Mouse (Mus musculus): Measurements from ENCODE around the gene Mast3. TPM values are rescaled to one million over a fixed set of nuclear protein-coding genes. Genes with fewer than 3 reads are reported as not detected.
"Not testable (repeated sequence)": the region's sequence is repeated elsewhere in the genome, so short reads cannot be mapped to it uniquely, and the experiment has no call there.

Mast3 gene
- polyA plus RNA-seq, 1 experiment from 2014 or later: 13.5 TPM

DNA sequence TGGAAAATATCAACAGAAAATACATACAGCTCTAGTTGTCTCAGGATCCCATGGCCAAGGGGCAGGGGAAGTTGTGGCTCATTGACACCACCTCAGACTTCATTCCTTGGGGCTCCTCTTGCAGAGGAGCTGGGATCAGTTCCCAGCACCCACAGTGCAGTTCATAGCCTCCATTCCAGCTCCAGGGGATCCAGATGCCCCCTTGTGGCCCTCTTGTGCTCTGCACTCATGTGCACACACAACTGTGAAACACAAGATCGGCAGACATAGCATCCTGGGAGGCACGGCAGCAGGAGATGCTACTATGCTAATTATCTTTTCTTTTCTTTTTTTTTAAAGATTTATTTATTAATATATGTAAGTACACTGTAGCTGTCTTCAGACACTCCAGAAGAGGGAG is 22.2 kb upstream of the Mast3 start:
- DNase-seq (ENCODE audit: low spot score) (no peak), ATAC-seq (ENCODE audit: low read depth) (no peak)
- Histone ChIP-seq H3K9me3 (ENCODE audit: control insufficient read depth, low read length) (peaks cover 5% of the 10 kb centered on the region; the same call in 1 of the 2 replicates), H3K4me3 (ENCODE audit: low read depth, low read length) (no peak overlapping the region), H3K36me3 (ENCODE audit: control insufficient read depth, insufficient read depth, low read length) (no peaks in the 10 kb centered on the region), H3K27ac (replicated peaks; ENCODE audit: low read depth, low read length) (no peak overlapping the region), H3K4me2 (ENCODE audit: low read depth, low read length) (no peak overlapping the region), H3K27me3 (replicated peaks; ENCODE audit: control insufficient read depth, insufficient read depth, low read length) (no peaks in the 10 kb centered on the region), H3K9ac (ENCODE audit: low read depth, low read length) (no peak overlapping the region), H3K4me1 (ENCODE audit: control insufficient read depth, insufficient read depth, low read length) (no peaks in the 10 kb centered on the region)
- WGBS: 98% methylated on average over 2 of the region's 2 CpGs

DNA sequence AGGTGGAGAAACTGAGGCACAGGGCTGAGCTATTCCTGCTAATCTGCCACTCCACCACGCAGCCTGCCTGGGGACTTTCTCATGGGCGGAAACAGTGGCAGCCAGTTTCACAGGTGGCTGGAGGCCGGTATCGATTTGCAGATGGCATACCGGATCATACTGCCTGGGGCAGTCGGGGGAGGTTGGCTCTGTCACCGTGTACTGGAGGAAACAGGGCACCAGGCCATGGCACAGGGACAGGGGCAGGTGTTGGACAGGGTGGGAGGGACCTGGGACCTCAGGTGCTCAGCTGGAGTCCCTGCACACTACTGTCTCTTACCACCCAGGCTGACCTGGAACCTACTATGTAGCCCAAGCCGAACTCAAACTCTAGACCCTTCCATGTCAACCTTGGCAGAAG is 21.0 kb upstream of the Mast3 start:
- peaks cover 5% of the 10 kb centered on the region; the same call in 1 of the 2 replicates for H3K9me3 ChIP-seq (ENCODE audit: control insufficient read depth, low read length)
- H3K36me3 ChIP-seq (ENCODE audit: control insufficient read depth, insufficient read depth, low read length): no peaks in the 10 kb centered on the region
- WGBS: 78% methylated on average over 8 of the region's 8 CpGs
- no peaks in the 10 kb centered on the region for H3K27me3 ChIP-seq (replicated peaks; ENCODE audit: control insufficient read depth, insufficient read depth, low read length)
- H3K27ac ChIP-seq (replicated peaks; ENCODE audit: low read depth, low read length): no peak overlapping the region
- no peak overlapping the region for H3K4me3 ChIP-seq (ENCODE audit: low read depth, low read length)
- ATAC-seq (ENCODE audit: low read depth) (no peak), DNase-seq (ENCODE audit: low spot score) (no peak)
- no peak overlapping the region for H3K9ac ChIP-seq (ENCODE audit: low read depth, low read length)
- H3K4me2 ChIP-seq (ENCODE audit: low read depth, low read length): no peak overlapping the region
- H3K4me1 ChIP-seq (ENCODE audit: control insufficient read depth, insufficient read depth, low read length): no peaks in the 10 kb centered on the region

DNA sequence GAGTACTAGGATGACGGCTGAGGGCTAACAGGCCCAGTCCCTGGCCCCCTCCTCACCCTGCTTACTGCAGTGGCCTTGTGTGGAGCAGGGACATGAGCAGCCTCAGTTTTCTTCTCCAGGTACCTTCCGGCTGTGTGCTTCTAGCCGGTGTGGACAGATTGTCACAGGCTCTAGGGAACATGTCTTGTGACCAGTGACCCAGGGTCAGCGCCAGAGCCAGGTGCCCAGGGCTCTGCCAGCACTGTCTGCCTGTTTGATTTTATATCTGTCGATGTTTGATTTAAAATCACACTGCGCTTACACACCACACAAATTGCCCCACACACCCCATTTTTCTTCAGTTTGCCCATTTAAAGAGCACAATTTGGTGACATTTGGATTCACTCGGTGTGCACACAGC is 18.9 kb upstream of the Mast3 start:
- H3K4me1 ChIP-seq (ENCODE audit: control insufficient read depth, insufficient read depth, low read length): no peaks in the 10 kb centered on the region
- H3K9ac ChIP-seq (ENCODE audit: low read depth, low read length): no peak overlapping the region
- no peak overlapping the region for H3K4me2 ChIP-seq (ENCODE audit: low read depth, low read length)
- ATAC-seq (ENCODE audit: low read depth): no peak
- 79% methylated on average over 7 of the region's 7 CpGs for WGBS
- no peak for DNase-seq (ENCODE audit: low spot score)
- H3K36me3 ChIP-seq (ENCODE audit: control insufficient read depth, insufficient read depth, low read length): no peaks in the 10 kb centered on the region
- H3K9me3 ChIP-seq (ENCODE audit: control insufficient read depth, low read length): peaks cover 15% of the 10 kb centered on the region; the same call in 1 of the 2 replicates
- H3K4me3 ChIP-seq (ENCODE audit: low read depth, low read length): no peak overlapping the region
- no peaks in the 10 kb centered on the region for H3K27me3 ChIP-seq (replicated peaks; ENCODE audit: control insufficient read depth, insufficient read depth, low read length)
- H3K27ac ChIP-seq (replicated peaks; ENCODE audit: low read depth, low read length): no peak overlapping the region

DNA sequence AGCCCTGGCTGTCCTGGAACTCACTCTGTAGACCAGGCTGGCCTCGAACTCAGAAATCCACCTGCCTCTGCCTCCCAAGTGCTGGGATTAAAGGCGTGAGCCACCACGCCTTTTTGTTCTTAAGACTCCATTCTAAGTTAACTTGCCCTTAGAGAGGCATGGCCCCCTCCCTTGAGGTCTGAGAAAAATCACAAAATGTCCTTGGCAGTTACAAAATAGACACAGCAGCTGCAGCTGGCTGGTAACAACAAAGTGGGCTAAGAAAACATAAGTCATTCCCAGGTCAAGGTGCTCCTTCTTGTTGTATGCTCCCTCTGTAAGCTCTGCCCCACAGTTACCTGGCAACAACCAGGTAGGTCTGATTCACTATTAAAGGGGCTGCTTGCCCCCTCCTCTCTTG is 17.7 kb upstream of the Mast3 start:
- H3K36me3 ChIP-seq (ENCODE audit: control insufficient read depth, insufficient read depth, low read length); H3K4me3 ChIP-seq (ENCODE audit: low read depth, low read length); H3K4me1 ChIP-seq (ENCODE audit: control insufficient read depth, insufficient read depth, low read length); ATAC-seq (ENCODE audit: low read depth); H3K27me3 ChIP-seq (replicated peaks; ENCODE audit: control insufficient read depth, insufficient read depth, low read length); H3K4me2 ChIP-seq (ENCODE audit: low read depth, low read length); H3K27ac ChIP-seq (replicated peaks; ENCODE audit: low read depth, low read length); H3K9ac ChIP-seq (ENCODE audit: low read depth, low read length); DNase-seq (ENCODE audit: low spot score): not testable (repeated sequence)
- peaks cover 21% of the 10 kb centered on the region; the same call in 1 of the 2 replicates for H3K9me3 ChIP-seq (ENCODE audit: control insufficient read depth, low read length)
- 82% methylated on average over 3 of the region's 3 CpGs for WGBS

DNA sequence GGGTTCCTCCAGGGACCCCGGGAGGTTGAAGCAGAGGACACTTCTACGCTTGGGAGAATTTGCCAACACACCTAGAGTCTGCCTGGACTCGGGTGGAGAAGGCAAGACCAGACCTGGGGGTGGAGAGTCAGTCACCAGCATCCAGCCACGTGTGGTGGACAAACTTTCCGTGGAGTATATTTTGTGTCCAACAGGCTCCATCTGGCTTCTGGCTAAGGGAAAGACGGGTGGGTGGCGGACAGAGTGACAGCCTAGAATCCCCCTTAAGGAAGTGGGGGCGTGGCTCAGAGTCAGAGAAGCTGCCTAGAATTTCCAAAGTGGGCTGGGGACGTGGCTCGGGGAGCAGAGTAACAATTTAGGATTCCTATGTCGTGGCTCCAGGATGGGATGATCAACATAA is 17.1 kb upstream of the Mast3 start:
- no peak for ATAC-seq (ENCODE audit: low read depth)
- WGBS: 32% methylated on average over 11 of the region's 11 CpGs
- Histone ChIP-seq H3K9ac (ENCODE audit: low read depth, low read length) (no peak overlapping the region), H3K4me3 (ENCODE audit: low read depth, low read length) (no peak overlapping the region), H3K27me3 (replicated peaks; ENCODE audit: control insufficient read depth, insufficient read depth, low read length) (peaks cover 6% of the 10 kb centered on the region), H3K9me3 (ENCODE audit: control insufficient read depth, low read length) (peaks cover 20% of the 10 kb centered on the region; the same call in 1 of the 2 replicates), H3K36me3 (ENCODE audit: control insufficient read depth, insufficient read depth, low read length) (no peaks in the 10 kb centered on the region), H3K4me1 (ENCODE audit: control insufficient read depth, insufficient read depth, low read length) (no peaks in the 10 kb centered on the region), H3K4me2 (ENCODE audit: low read depth, low read length) (no peak overlapping the region), H3K27ac (replicated peaks; ENCODE audit: low read depth, low read length) (no peak overlapping the region)
- DNase-seq (ENCODE audit: low spot score): no peak

DNA sequence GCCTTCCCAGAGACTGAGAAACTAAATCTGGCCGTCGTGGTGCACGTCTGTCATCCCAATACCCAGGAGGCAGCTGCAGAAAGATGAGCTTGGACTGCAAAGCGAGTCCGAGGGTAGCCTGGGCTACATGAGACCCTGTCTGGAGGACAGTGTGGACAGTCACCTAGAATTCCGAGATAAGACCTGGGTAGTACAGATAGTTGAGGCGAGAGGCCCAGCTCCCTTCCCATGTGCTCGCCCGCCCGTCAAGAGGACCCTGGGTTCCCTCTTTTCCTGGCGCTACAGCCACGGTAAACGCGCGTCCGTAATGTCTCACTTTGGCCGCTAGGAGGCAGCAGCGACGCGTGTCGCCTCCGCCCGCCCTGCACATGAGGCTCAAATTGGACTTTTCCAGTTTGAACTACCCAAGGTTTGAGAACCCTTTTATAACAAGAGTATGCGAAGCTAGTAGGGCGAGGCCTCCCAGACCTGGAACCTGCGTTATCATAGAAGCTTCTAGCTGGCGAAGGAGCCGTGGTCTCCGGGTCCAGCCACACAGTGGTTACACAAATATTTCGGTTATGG is 16.6 kb upstream of the Mast3 start:
- Histone ChIP-seq H3K27ac (replicated peaks; ENCODE audit: low read depth, low read length) (no peak overlapping the region), H3K36me3 (ENCODE audit: control insufficient read depth, insufficient read depth, low read length) (no peaks in the 10 kb centered on the region), H3K9me3 (ENCODE audit: control insufficient read depth, low read length) (peaks cover 16% of the 10 kb centered on the region; the same call in 1 of the 2 replicates), H3K4me2 (ENCODE audit: low read depth, low read length) (no peak overlapping the region), H3K4me1 (ENCODE audit: control insufficient read depth, insufficient read depth, low read length) (no peaks in the 10 kb centered on the region), H3K4me3 (ENCODE audit: low read depth, low read length) (no peak overlapping the region), H3K9ac (ENCODE audit: low read depth, low read length) (no peak overlapping the region), H3K27me3 (replicated peaks; ENCODE audit: control insufficient read depth, insufficient read depth, low read length) (peaks cover 11% of the 10 kb centered on the region)
- 15% methylated on average over 30 of the region's 30 CpGs for WGBS
- peak; percentile 60 for DNase-seq (ENCODE audit: low spot score)
- ATAC-seq (ENCODE audit: low read depth): peak; percentile 53; the same call in 1 of the 2 replicates

DNA sequence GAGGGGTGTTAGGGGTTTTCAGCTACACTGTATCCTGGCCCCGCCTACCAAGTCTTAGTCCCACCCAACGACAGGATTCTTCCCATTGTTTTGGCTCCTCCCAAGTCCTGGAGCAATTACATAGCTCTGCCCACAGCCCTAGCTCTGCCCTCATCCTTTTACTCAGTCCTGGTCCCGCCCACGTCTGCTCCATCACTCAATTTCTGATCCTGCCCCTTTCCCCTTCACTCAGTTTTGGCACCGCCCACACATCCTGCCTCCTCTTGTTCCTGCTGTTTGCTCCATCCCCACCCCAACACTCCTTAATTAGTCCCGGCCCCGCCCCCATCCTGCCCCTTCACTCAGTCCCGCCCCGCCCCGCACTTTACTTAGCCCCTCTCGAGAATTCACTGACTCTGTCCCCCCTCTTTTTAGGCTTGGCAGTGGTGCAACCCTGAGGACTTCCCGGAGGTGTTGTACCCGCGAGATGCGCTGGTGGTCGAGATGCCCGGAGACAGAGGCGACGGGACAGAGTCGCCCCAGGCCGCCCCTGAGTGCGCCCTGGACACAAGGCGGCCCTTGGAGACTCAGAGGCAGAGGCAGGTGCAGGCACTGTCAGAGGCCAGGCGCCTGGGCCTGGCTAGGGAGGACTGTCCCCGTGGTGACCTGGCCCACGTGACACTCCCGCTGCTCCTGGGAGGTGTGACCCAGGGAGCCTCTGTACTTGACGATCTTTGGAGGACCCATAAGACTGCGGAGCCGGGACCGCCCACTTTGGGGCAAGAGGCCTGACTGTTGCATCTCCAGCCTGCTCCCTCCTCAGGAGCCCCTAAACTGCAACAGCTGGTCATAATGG is 15.5 kb upstream of the Mast3 start:
- Histone ChIP-seq H3K27ac (replicated peaks; ENCODE audit: low read depth, low read length) (no peak overlapping the region), H3K4me2 (ENCODE audit: low read depth, low read length) (no peak overlapping the region)

DNA sequence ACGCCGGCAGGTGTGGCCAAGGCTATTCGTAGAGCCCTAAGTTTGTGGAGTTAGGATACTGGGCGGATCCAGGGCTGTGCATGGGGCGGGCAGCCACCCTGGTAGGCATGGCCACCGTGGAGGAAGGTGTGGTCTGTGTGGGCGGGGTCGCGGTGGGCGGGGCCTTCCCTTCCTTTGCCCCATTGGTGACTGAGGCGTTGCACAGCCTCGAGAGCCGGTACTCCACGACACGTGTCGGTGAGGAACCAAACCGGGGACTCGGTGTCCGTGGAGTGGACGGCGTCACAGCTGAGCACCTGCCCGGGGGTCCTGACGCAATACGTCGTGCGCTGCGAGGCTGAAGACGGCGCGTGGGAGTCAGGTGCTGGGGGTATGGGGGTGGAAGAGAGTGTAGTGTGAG is 11.8 kb upstream of the Mast3 start:
- WGBS: 8% methylated on average over 28 of the region's 30 CpGs
- H3K27me3 ChIP-seq (replicated peaks; ENCODE audit: control insufficient read depth, insufficient read depth, low read length): peaks cover 19% of the 10 kb centered on the region
- H3K4me2 ChIP-seq (ENCODE audit: low read depth, low read length): peak overlapping the region; percentile 42
- peaks cover 16% of the 10 kb centered on the region; the same call in 1 of the 2 replicates for H3K9me3 ChIP-seq (ENCODE audit: control insufficient read depth, low read length)
- ATAC-seq (ENCODE audit: low read depth): no peak
- H3K9ac ChIP-seq (ENCODE audit: low read depth, low read length): no peak overlapping the region
- no peak overlapping the region for H3K27ac ChIP-seq (replicated peaks; ENCODE audit: low read depth, low read length)
- H3K4me1 ChIP-seq (ENCODE audit: control insufficient read depth, insufficient read depth, low read length): no peaks in the 10 kb centered on the region
- no peaks in the 10 kb centered on the region for H3K36me3 ChIP-seq (ENCODE audit: control insufficient read depth, insufficient read depth, low read length)
- no peak for DNase-seq (ENCODE audit: low spot score)
- peak overlapping the region; percentile 16; the same call in 1 of the 2 replicates for H3K4me3 ChIP-seq (ENCODE audit: low read depth, low read length)

More for the DNA sequence above, 15.5 kb upstream of the Mast3 start:
- ATAC-seq (ENCODE audit: low read depth) (peak; percentile 68), DNase-seq (ENCODE audit: low spot score) (peak; percentile 78)
- Histone ChIP-seq H3K4me3 (ENCODE audit: low read depth, low read length) (no peak overlapping the region), H3K9me3 (ENCODE audit: control insufficient read depth, low read length) (peaks cover 16% of the 10 kb centered on the region; the same call in 1 of the 2 replicates), H3K27me3 (replicated peaks; ENCODE audit: control insufficient read depth, insufficient read depth, low read length) (peaks cover 19% of the 10 kb centered on the region), H3K4me1 (ENCODE audit: control insufficient read depth, insufficient read depth, low read length) (no peaks in the 10 kb centered on the region), H3K36me3 (ENCODE audit: control insufficient read depth, insufficient read depth, low read length) (no peaks in the 10 kb centered on the region), H3K9ac (ENCODE audit: low read depth, low read length) (no peak overlapping the region)
- 4% methylated on average over 29 of the region's 31 CpGs for WGBS

Data from embryonic facial prominence, embryonic 14.5 days (tissue).